In the genomic region with DNA sequence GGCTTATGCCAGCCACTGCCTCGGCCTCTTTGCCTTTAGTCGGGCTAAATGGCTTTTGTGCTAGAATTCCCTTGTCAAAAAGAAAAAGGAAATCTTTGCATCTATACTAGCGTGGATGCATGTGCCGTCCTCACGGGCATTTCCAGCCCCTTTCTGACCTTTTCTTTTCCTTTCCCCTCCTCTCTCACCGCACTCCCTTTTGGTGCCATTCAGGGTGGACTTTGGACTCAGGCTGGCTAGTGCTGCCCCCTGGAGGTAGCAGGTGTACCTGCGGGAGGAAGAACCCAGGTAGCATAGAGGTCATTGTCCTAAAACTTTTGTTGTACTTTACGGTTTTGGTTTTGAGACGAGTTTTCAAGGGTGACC, we compare ENCODE assay signal across 8 mouse cellular contexts. TPM values are rescaled to one million over a fixed set of nuclear protein-coding genes. Genes with fewer than 3 reads are reported as not detected.
DNase-seq lines count a peak whose midpoint lies in the region; ATAC-seq and TF ChIP-seq lines count a peak whose summit lies in the region.

No protein-coding gene starts in this region.

- peak overlapping the region; percentile 59 for H3K9ac ChIP-seq in heart, embryonic 15.5 days
- peak overlapping the region; percentile 52 for H3K9ac ChIP-seq in liver, postnatal 0 days (replicated peaks)
- peak overlapping the region; percentile 32; the same call in 1 of the 2 replicates for H3K9ac ChIP-seq in neural tube, embryonic 14.5 days (replicated peaks; ENCODE audit: low read depth, low read length)

- peak; percentile 77 for ATAC-seq in heart, embryonic 15.5 days (replicated peaks; ENCODE audit: insufficient number of reproducible peaks, insufficient read depth, low FRiP score, low read depth)
- peak; percentile 72 for ATAC-seq in liver, postnatal 0 days
- ATAC-seq in neural tube, embryonic 14.5 days (ENCODE audit: low read depth): peak; percentile 57; the same call in 1 of the 2 replicates

- peak overlapping the region; percentile 98 for H3K27ac ChIP-seq in brown adipose tissue, adult 24 weeks (replicated peaks; ENCODE audit: low read depth, low read length)
- H3K27ac ChIP-seq in heart, embryonic 15.5 days: peak overlapping the region; percentile 98
- H3K27ac ChIP-seq in liver, postnatal 0 days (ENCODE audit: low read depth): peak overlapping the region; percentile 95
- H3K27ac ChIP-seq in neural tube, embryonic 14.5 days (ENCODE audit: low read depth, low read length): peak overlapping the region; percentile 89
- peak overlapping the region; percentile 73 for H3K27ac ChIP-seq in testis, adult 2 months (ENCODE audit: control insufficient read depth, insufficient read depth, low read depth, low read length)

- WGBS in heart, embryonic 15.5 days: 1% methylated on average over 9 of the region's 9 CpGs
- under 1% methylated on average over 9 of the region's 9 CpGs for WGBS in liver, postnatal 0 days (ENCODE audit: insufficient replicate concordance)
- WGBS in neural tube, embryonic 14.5 days: under 1% methylated on average over 9 of the region's 9 CpGs

- no peak for TF ChIP-seq POLR2A in testis, adult 2 months (IDR thresholded peaks at IDR 0.05; ENCODE audit: control insufficient read depth, low read depth, low read length)

- H3K4me1 ChIP-seq in brown adipose tissue, adult 24 weeks (ENCODE audit: control insufficient read depth, insufficient read depth, insufficient read length, low read length): peaks cover 11% of the 10 kb centered on the region
- H3K4me1 ChIP-seq in erythroblast, embryonic 14.5 days (ENCODE audit: control insufficient read depth): peaks cover 32% of the 10 kb centered on the region
- peaks cover 19% of the 10 kb centered on the region for H3K4me1 ChIP-seq in heart, embryonic 15.5 days (replicated peaks)
- peaks cover 18% of the 10 kb centered on the region for H3K4me1 ChIP-seq in liver, postnatal 0 days (ENCODE audit: insufficient read depth)
- peaks cover 7% of the 10 kb centered on the region; the same call in 1 of the 2 replicates for H3K4me1 ChIP-seq in neural tube, embryonic 14.5 days (ENCODE audit: control insufficient read depth, insufficient read depth, low read length)
- H3K4me1 ChIP-seq in testis, adult 2 months (ENCODE audit: control insufficient read depth, insufficient read depth, low read length): no peaks in the 10 kb centered on the region; the same call in 1 of the 2 replicates

- no peaks in the 10 kb centered on the region for H3K27me3 ChIP-seq in erythroblast, embryonic 14.5 days (ENCODE audit: control insufficient read depth)
- H3K27me3 ChIP-seq in heart, embryonic 15.5 days: no peaks in the 10 kb centered on the region
- H3K27me3 ChIP-seq in liver, postnatal 0 days (ENCODE audit: insufficient read depth, low read length): no peaks in the 10 kb centered on the region
- no peaks in the 10 kb centered on the region for H3K27me3 ChIP-seq in neural tube, embryonic 14.5 days (ENCODE audit: control insufficient read depth, insufficient read depth, low read length)
- H3K27me3 ChIP-seq in testis, adult 2 months (ENCODE audit: control insufficient read depth, insufficient read depth, low read length): no peaks in the 10 kb centered on the region

- H3K4me3 ChIP-seq in brown adipose tissue, adult 24 weeks (ENCODE audit: insufficient read depth, low read depth, low read length): peak overlapping the region; percentile 56
- H3K4me3 ChIP-seq in erythroblast, embryonic 14.5 days (replicated peaks): peak overlapping the region; percentile 76
- peak overlapping the region; percentile 53 for H3K4me3 ChIP-seq in heart, embryonic 15.5 days
- peak overlapping the region; percentile 47 for H3K4me3 ChIP-seq in liver, postnatal 0 days (ENCODE audit: low read depth, low read length)
- peak overlapping the region; percentile 29 for H3K4me3 ChIP-seq in neural tube, embryonic 14.5 days (ENCODE audit: low read depth, low read length)
- H3K4me3 ChIP-seq in testis, adult 2 months (ENCODE audit: control insufficient read depth, low read depth, low read length): peak overlapping the region; percentile 72

- H3K36me3 ChIP-seq in erythroblast, embryonic 14.5 days (ENCODE audit: control insufficient read depth): no peaks in the 10 kb centered on the region
- no peaks in the 10 kb centered on the region for H3K36me3 ChIP-seq in heart, embryonic 15.5 days
- H3K36me3 ChIP-seq in liver, postnatal 0 days (replicated peaks; ENCODE audit: insufficient read depth, low read length): no peaks in the 10 kb centered on the region
- no peaks in the 10 kb centered on the region for H3K36me3 ChIP-seq in neural tube, embryonic 14.5 days (ENCODE audit: control insufficient read depth, insufficient read depth, low read length)
- H3K36me3 ChIP-seq in testis, adult 2 months (ENCODE audit: control insufficient read depth, insufficient read depth, low read length): no peaks in the 10 kb centered on the region

- peak; percentile 48 for TF ChIP-seq EP300 in liver, postnatal 0 days (IDR thresholded peaks at IDR 0.05; ENCODE audit: low read depth)

- peak; percentile 99 for TF ChIP-seq CTCF in liver, postnatal 0 days (IDR thresholded peaks at IDR 0.05; ENCODE audit: low read depth)
- peak; percentile 90; the same call in 1 of the 2 replicates for TF ChIP-seq CTCF in testis, adult 2 months (IDR thresholded peaks at IDR 0.05; ENCODE audit: control insufficient read depth, insufficient read depth, insufficient replicate concordance, low read depth, low read length)

- H3K4me2 ChIP-seq in heart, embryonic 15.5 days: peak overlapping the region; percentile 92
- peak overlapping the region; percentile 85 for H3K4me2 ChIP-seq in liver, postnatal 0 days (ENCODE audit: low read depth, low read length)
- peak overlapping the region; percentile 73 for H3K4me2 ChIP-seq in neural tube, embryonic 14.5 days (ENCODE audit: low read depth, low read length)

- H3K9me3 ChIP-seq in erythroblast, embryonic 14.5 days (ENCODE audit: control insufficient read depth, low read length): no peaks in the 10 kb centered on the region
- no peaks in the 10 kb centered on the region for H3K9me3 ChIP-seq in heart, embryonic 15.5 days (replicated peaks)
- H3K9me3 ChIP-seq in liver, postnatal 0 days (ENCODE audit: low read length): no peaks in the 10 kb centered on the region
- no peaks in the 10 kb centered on the region for H3K9me3 ChIP-seq in neural tube, embryonic 14.5 days (ENCODE audit: control insufficient read depth, low read length)

- DNase-seq in CD4-positive, CD25-positive, alpha-beta regulatory T cell, adult 2 months (ENCODE audit: low read depth, low spot score): peak; percentile 90
- peak; percentile 85 for DNase-seq in kidney, postnatal 14 days
- DNase-seq in liver, postnatal 0 days: peak; percentile 87

RNA-seq across cellular contexts. Expression of gene Spen, which starts 21.5 kb away (rescaled TPM):
- polyA plus RNA-seq in brown adipose tissue, adult 24 weeks (2012; ENCODE audit: insufficient read depth, insufficient read length, missing spikeins): 9.5 and 15.2 TPM in 2 replicates
- 25.6 and 25.7 TPM in 2 replicates for polyA plus RNA-seq in erythroblast, embryonic 14.5 days (2012)
- polyA plus RNA-seq in heart, embryonic 15.5 days (2015; fragmentation: Nextera tagmentation; extraction: Ambion mirVana): 6.3 and 7.5 TPM in 2 replicates
- 2.3 and 3.0 TPM in 2 replicates for polyA plus RNA-seq in liver, postnatal 0 days (2015; fragmentation: Nextera tagmentation; extraction: Ambion mirVana)
- polyA plus RNA-seq in neural tube, embryonic 14.5 days (2014; fragmentation: Nextera tagmentation; extraction: Ambion mirVana): 21.7 and 23.9 TPM in 2 replicates
- 16.9 and 20.1 TPM in 2 replicates for polyA plus RNA-seq in testis, adult 2 months (2012; rRNA removed)

RNA-seq across cellular contexts. Expression of gene Fblim1, which starts 46.0 kb away (rescaled TPM):
- polyA plus RNA-seq in brown adipose tissue, adult 24 weeks (2012; ENCODE audit: insufficient read depth, insufficient read length, missing spikeins): 2.1 and 3.6 TPM in 2 replicates
- polyA plus RNA-seq in erythroblast, embryonic 14.5 days (2012): 0.02 TPM in 2 replicates
- 48.4 and 59.1 TPM in 2 replicates for polyA plus RNA-seq in heart, embryonic 15.5 days (2015; fragmentation: Nextera tagmentation; extraction: Ambion mirVana)
- polyA plus RNA-seq in liver, postnatal 0 days (2015; fragmentation: Nextera tagmentation; extraction: Ambion mirVana): 1.5 and 1.8 TPM in 2 replicates
- polyA plus RNA-seq in neural tube, embryonic 14.5 days (2014; fragmentation: Nextera tagmentation; extraction: Ambion mirVana): 29.1 and 32.9 TPM in 2 replicates
- 3.1 and 4.4 TPM in 2 replicates for polyA plus RNA-seq in testis, adult 2 months (2012; rRNA removed)

RNA-seq across cellular contexts. Expression of gene Tmem82, which starts 58.6 kb away (rescaled TPM):
- polyA plus RNA-seq in brown adipose tissue, adult 24 weeks (2012; ENCODE audit: insufficient read depth, insufficient read length, missing spikeins): 1.1 TPM in 1 of 2 replicates, not detected in the other
- polyA plus RNA-seq in erythroblast, embryonic 14.5 days (2012): 0.03 TPM in 1 of 2 replicates, not detected in the other
- 1.0 and 1.2 TPM in 2 replicates for polyA plus RNA-seq in heart, embryonic 15.5 days (2015; fragmentation: Nextera tagmentation; extraction: Ambion mirVana)
- polyA plus RNA-seq in liver, postnatal 0 days (2015; fragmentation: Nextera tagmentation; extraction: Ambion mirVana): 17.3 and 17.8 TPM in 2 replicates
- polyA plus RNA-seq in neural tube, embryonic 14.5 days (2014; fragmentation: Nextera tagmentation; extraction: Ambion mirVana): 0.12 and 0.26 TPM in 2 replicates
- polyA plus RNA-seq in testis, adult 2 months (2012; rRNA removed): 3.5 and 3.9 TPM in 2 replicates

Comparison
In these comparisons a context has a peak if more than half of its experiments do, and no peak if none do; other contexts are left out.
1. Peak in every context shown above with its lines: DNase-seq, ATAC-seq, H3K4me3 ChIP-seq and H3K27ac ChIP-seq.